Mouse (Mus musculus) hindbrain, embryonic 16.5 days (tissue): ENCODE measurements at regions not wholly inside any gene's neighbourhood (a gene's known extent, or its start where the extent isn't known, plus 50 kb on each side); places are given as distances from the start of the nearest gene placed in this dataset.

Experiments used
- ATAC-seq: fragments of 200-750 bp; cut with Nextera tagmentation; 2 replicates; pipeline ENCODE4 v1.8.0; 2017; ENCODE audit warnings: moderate TSS enrichment, moderate library complexity
- H3K27ac ChIP-seq: fragments of 300-500 bp; sonication (generic); 2 replicates; pipeline ENCODE4 v1.5.1; 2014; ENCODE audit warnings: low read depth, mild to moderate bottlenecking, control low read depth, low read length, moderate library complexity
- H3K27me3 ChIP-seq: fragments of 300-500 bp; sonication (generic); replicated peaks from 2 replicates; pipeline ENCODE4 v1.6.1; 2014; ENCODE audit warnings: low read length; ENCODE audit not compliant: control insufficient read depth, insufficient read depth
- H3K36me3 ChIP-seq: fragments of 300-500 bp; sonication (generic); 2 replicates; pipeline ENCODE4 v1.6.1; 2014; ENCODE audit warnings: mild to moderate bottlenecking, low read length, moderate library complexity, mixed read lengths; ENCODE audit not compliant: control insufficient read depth, insufficient read depth
- H3K4me1 ChIP-seq: fragments of 300-500 bp; sonication (generic); 2 replicates; pipeline ENCODE4 v1.6.1; 2014; ENCODE audit warnings: low read depth, low read length; ENCODE audit not compliant: control insufficient read depth, insufficient read depth
- H3K4me2 ChIP-seq: fragments of 300-500 bp; sonication (generic); 2 replicates; pipeline ENCODE4 v1.6.1; 2014; ENCODE audit warnings: mild to moderate bottlenecking, low read length, control low read depth, moderate library complexity
- H3K4me3 ChIP-seq: fragments of 300-500 bp; sonication (generic); 2 replicates; pipeline ENCODE4 v1.5.1; 2014; ENCODE audit warnings: mild to moderate bottlenecking, low read length, control low read depth, moderate library complexity
- H3K9ac ChIP-seq: fragments of 300-500 bp; sonication (generic); 2 replicates; pipeline ENCODE4 v1.6.1; 2014; ENCODE audit warnings: low read depth, mild to moderate bottlenecking, control low read depth, low read length, moderate library complexity
- H3K9me3 ChIP-seq: fragments of 300-500 bp; sonication (generic); 2 replicates; pipeline ENCODE4 v1.6.1; 2014; ENCODE audit warnings: mild to moderate bottlenecking, low read length, moderate library complexity; ENCODE audit not compliant: control insufficient read depth
- WGBS: fragments of 180-500 bp; shearing (Covaris S2); extraction: QIAGEN DNeasy Blood & Tissue Kit; methylation state at CpG from one replicate; pipeline ENCODE4 v1.1.7; 2014; 5-methylcytosine and 5-hydroxymethylcytosine counted together

DNA sequence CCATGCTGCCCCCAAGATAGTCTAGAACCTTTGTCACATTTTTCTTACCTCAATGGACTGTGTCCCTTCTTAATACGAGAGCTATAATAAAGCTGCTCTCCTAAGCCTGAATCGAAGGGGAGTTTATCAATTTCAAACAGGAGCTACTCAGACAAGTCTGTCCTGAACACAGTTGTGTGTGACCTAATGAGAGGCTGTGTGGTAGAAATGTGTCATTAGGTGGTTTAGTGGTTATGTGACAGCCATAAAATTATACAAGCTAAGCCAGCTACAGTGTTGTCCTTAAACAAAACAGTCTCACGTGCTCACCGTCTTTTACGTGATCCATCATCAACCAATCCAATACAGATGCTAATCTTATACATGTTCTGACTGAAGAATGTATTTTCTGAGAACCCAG lies 114.5 kb upstream of the Jun start:
- Histone ChIP-seq H3K27ac (no peak overlapping the region), H3K9ac (no peak overlapping the region), H3K27me3 (no peaks in the 10 kb centered on the region), H3K4me2 (no peak overlapping the region), H3K36me3 (no peaks in the 10 kb centered on the region), H3K9me3 (no peaks in the 10 kb centered on the region), H3K4me1 (no peaks in the 10 kb centered on the region), H3K4me3 (no peak overlapping the region)
- 85% methylated on average over 5 of the region's 5 CpGs for WGBS
- ATAC-seq: no peak

DNA sequence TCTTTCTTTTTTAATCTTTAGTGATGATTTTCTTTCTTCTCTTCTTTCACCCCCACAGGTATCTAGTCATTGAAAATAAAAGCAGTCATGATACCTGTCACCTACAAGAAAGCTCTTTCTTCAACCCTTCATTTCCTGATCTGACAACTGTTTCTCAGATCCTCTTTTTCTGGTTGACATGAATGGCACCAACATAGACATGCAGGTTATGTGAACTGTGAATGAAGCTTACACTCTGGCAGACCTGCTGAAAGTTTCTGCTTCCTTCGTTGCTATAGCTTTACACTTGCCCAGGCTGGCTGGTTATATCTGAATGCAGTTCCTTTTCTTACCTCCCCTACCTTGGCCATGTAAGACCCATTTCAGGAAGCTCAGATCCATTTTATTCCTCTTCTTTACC lies 115.2 kb upstream of the Jun start:
- no peaks in the 10 kb centered on the region for H3K4me1 ChIP-seq
- no peak overlapping the region for H3K9ac ChIP-seq
- H3K4me3 ChIP-seq: no peak overlapping the region
- no peaks in the 10 kb centered on the region for H3K36me3 ChIP-seq
- WGBS: 86% methylated on average over 1 of the region's 1 CpGs
- H3K27me3 ChIP-seq: no peaks in the 10 kb centered on the region
- no peak overlapping the region for H3K4me2 ChIP-seq
- no peak for ATAC-seq
- H3K27ac ChIP-seq: no peak overlapping the region
- H3K9me3 ChIP-seq: no peaks in the 10 kb centered on the region

- Histone ChIP-seq H3K27me3 (no peaks in the 10 kb centered on the region), H3K4me2 (no peak overlapping the region), H3K27ac (no peak overlapping the region), H3K4me1 (no peaks in the 10 kb centered on the region), H3K9ac (no peak overlapping the region), H3K36me3 (no peaks in the 10 kb centered on the region), H3K4me3 (no peak overlapping the region), H3K9me3 (no peaks in the 10 kb centered on the region)
- no peak for ATAC-seq
- WGBS: 57% methylated on average over 2 of the region's 2 CpGs
Measured at GRCm38 (mm10) chr4:95169702-95170101, 117.7 kb upstream of the Jun start.

- WGBS: 94% methylated on average over 2 of the region's 2 CpGs
- no peak for ATAC-seq
Measured at GRCm38 (mm10) chr4:95177753-95178152, 125.7 kb upstream of the Jun start.

DNA sequence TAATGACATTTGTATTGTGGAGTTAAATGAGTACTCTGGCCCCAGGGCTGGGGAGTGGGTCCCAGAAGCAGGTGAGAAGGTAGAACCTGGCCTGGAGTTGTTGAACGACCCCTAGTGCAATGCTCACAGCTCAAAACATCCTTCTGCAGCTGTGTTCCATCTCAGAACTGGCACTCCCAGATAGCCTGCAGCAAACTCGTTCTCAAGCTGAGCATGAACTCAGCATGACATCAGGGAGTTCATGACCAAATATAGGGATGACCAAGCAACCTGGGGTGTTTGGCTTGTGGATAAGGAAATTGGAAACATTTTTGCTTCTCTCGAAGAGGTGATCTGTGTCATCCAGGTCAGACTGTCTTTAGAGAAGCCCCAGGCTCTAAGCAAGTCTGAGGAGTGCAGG lies 126.4 kb upstream of the Jun start:
- Histone ChIP-seq H3K27me3 (no peaks in the 10 kb centered on the region), H3K9ac (no peak overlapping the region), H3K4me3 (no peak overlapping the region), H3K9me3 (no peaks in the 10 kb centered on the region), H3K36me3 (no peaks in the 10 kb centered on the region), H3K27ac (no peak overlapping the region), H3K4me1 (no peaks in the 10 kb centered on the region), H3K4me2 (no peak overlapping the region)
- ATAC-seq: no peak
- WGBS: 63% methylated on average over 3 of the region's 3 CpGs

More at GRCm38 (mm10) chr4:95177753-95178152, 125.7 kb upstream of the Jun start:
- H3K27me3 ChIP-seq: no peaks in the 10 kb centered on the region
- no peak overlapping the region for H3K4me3 ChIP-seq
- H3K9ac ChIP-seq: no peak overlapping the region
- no peak overlapping the region for H3K4me2 ChIP-seq
- H3K36me3 ChIP-seq: no peaks in the 10 kb centered on the region
- H3K27ac ChIP-seq: no peak overlapping the region
- H3K9me3 ChIP-seq: no peaks in the 10 kb centered on the region
- H3K4me1 ChIP-seq: no peaks in the 10 kb centered on the region

DNA sequence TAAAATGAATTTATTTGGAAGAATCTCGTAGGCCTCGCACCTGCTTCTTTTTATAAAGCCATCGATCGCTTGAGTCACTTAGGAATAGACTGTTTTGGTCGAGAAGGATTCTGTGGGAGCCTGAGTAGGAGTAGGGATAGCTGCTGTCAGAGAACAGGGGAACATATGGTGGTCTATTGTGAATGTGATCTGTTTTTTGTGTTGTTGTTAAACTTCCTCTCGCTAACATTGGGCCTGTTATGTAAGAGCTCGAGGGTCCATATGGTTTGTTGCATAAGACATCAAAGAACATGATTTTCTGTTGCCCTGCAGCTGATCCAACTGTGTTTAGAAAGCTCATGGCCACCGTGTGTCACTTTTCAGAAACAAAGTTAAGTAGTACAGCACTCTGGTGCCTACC lies 126.9 kb upstream of the Jun start:
- no peak overlapping the region for H3K9ac ChIP-seq
- H3K4me2 ChIP-seq: no peak overlapping the region
- WGBS: 64% methylated on average over 8 of the region's 8 CpGs
- no peak overlapping the region for H3K4me3 ChIP-seq
- no peak overlapping the region for H3K27ac ChIP-seq
- no peak for ATAC-seq
- no peaks in the 10 kb centered on the region for H3K27me3 ChIP-seq
- no peaks in the 10 kb centered on the region for H3K4me1 ChIP-seq
- no peaks in the 10 kb centered on the region for H3K36me3 ChIP-seq
- H3K9me3 ChIP-seq: no peaks in the 10 kb centered on the region

DNA sequence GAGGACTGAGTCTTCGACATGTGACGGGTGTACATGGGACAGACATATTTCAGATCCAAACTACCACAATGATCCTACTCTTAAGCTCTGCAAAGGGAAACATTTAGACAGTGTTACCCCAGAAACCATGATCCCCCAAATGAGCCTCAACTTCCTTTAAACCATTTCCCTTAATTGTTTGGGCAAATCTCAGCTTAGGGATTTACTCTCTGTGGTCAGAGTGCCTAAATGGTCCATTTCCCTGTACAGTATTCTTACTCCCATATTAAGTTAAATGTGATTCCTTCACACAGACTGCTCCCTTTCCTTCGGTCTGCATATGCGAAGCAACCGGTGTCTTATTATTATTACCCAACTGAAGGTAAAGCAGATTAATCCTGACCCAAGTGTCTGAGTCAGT lies 128.4 kb upstream of the Jun start:
- H3K4me1 ChIP-seq: no peaks in the 10 kb centered on the region
- no peak overlapping the region for H3K4me2 ChIP-seq
- H3K27me3 ChIP-seq: no peaks in the 10 kb centered on the region
- WGBS: 95% methylated on average over 5 of the region's 5 CpGs
- H3K9ac ChIP-seq: no peak overlapping the region
- no peaks in the 10 kb centered on the region for H3K36me3 ChIP-seq
- no peak for ATAC-seq
- no peaks in the 10 kb centered on the region for H3K9me3 ChIP-seq
- H3K4me3 ChIP-seq: no peak overlapping the region
- H3K27ac ChIP-seq: no peak overlapping the region

DNA sequence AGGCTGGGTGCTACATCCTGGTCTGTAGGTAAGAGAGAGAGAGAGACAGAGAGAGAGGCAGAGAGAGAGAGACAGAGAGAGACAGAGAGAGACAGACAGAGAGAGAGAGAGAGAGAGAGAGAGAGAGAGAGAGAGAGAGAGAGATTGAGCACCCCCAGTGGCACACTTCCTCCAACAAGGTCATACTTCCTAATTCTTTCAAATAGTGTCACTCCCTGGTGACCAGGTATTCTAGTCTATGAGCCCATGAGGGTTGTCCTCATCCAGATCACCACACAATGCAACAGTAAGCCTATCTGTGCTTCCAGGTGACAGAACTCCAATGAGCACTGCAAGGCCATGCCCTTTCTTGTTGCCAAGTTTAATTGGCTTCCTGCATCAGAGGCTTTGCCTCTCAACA lies 129.0 kb upstream of the Jun start:
- H3K9me3 ChIP-seq: no peaks in the 10 kb centered on the region
- H3K4me2 ChIP-seq: no peak overlapping the region
- H3K4me3 ChIP-seq: no peak overlapping the region
- H3K9ac ChIP-seq: no peak overlapping the region
- no peaks in the 10 kb centered on the region for H3K27me3 ChIP-seq
- no peak for ATAC-seq
- no peaks in the 10 kb centered on the region for H3K36me3 ChIP-seq
- no peaks in the 10 kb centered on the region; the same call in 1 of the 2 replicates for H3K4me1 ChIP-seq
- no peak overlapping the region for H3K27ac ChIP-seq

DNA sequence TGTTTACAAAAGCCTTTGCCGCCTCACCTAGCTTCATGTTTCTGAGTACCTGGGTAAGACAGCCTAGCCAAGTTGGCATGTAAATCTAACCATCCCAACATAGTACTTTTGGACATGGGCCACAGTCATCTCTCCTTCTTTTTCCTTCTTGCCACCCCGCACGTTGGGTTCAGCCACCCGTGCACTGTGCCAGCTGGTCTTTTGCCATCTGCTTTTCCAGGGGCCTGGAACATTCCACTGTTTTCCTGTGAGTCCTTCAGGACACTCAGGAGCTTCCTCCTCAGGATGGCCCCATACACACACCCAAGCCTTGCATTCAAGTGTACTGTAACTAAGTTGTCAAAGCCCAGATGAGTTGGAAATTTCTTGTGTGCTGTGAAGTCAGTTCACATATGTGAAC lies 132.2 kb upstream of the Jun start:
- no peak overlapping the region for H3K4me3 ChIP-seq
- H3K36me3 ChIP-seq: no peaks in the 10 kb centered on the region
- H3K27me3 ChIP-seq: no peaks in the 10 kb centered on the region
- no peak overlapping the region for H3K27ac ChIP-seq
- peak; percentile 64; the same call in 1 of the 2 replicates for ATAC-seq
- WGBS: 62% methylated on average over 4 of the region's 4 CpGs
- H3K4me2 ChIP-seq: no peak overlapping the region
- H3K9me3 ChIP-seq: no peaks in the 10 kb centered on the region
- peaks cover 2% of the 10 kb centered on the region; the same call in 1 of the 2 replicates for H3K4me1 ChIP-seq
- H3K9ac ChIP-seq: no peak overlapping the region
